Mouse (Mus musculus): ENCODE measurements at regions not wholly inside any gene's neighbourhood (a gene's known extent, or its start where the extent isn't known, plus 50 kb on each side); places are given as distances from the start of the nearest gene placed in this dataset.

DNA sequence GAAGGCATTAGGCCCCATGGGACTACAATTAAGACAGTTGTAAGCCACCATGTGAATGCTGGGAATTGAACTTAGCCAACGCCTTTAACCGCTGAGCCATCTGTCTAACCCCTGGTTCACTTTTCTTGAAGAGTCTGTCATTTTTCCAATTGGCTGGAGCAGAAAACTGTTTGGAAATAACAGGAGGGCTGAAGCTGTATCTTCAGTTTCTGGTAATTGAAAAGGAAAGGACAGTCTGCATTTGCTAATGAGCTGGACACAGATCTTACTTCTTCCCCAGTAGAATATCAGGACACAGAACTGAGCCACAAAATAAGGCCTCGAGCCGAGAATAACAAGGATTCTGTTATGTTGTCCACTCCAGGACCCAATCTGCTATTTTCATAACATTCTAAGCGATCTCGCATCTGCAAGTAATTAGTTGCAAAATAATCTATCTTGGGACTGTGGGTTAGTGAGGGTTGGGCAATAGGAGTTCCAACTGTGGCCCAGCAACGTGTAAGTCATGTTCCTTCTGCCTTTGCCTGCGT lies 277.4 kb upstream of the Bmper start:
- TF ChIP-seq GATA1 (IDR thresholded peaks at IDR 0.05; ENCODE audit: borderline replicate concordance, low read length) (no peak), FLI1 (IDR thresholded peaks at IDR 0.05; ENCODE audit: low read length) (no peak)

Measured in megakaryocyte, embryonic 14.5 days (primary cell).